Mouse (Mus musculus) embryonic facial prominence, embryonic 15.5 days (tissue): ENCODE data around the gene Ranbp2. TPM values are rescaled to one million over a fixed set of nuclear protein-coding genes. Genes with fewer than 3 reads are reported as not detected.

ENCODE experiments used
- ATAC-seq: fragments of 200-750 bp; cut with Nextera tagmentation; 2 replicates; pipeline ENCODE4 v1.8.0; 2017; ENCODE audit warnings: low read depth, moderate TSS enrichment; ENCODE audit not compliant: insufficient number of reproducible peaks, low FRiP score, low TSS enrichment
- H3K27ac ChIP-seq: fragments of 300-500 bp; sonication (generic); replicated peaks from 2 replicates; pipeline ENCODE4 v1.5.1; 2015; ENCODE audit warnings: mild to moderate bottlenecking, inconsistent platforms
- H3K27me3 ChIP-seq: fragments of 300-500 bp; sonication (generic); 2 replicates; pipeline ENCODE4 v1.6.1; 2015; ENCODE audit warnings: inconsistent platforms
- H3K36me3 ChIP-seq: fragments of 300-500 bp; sonication (generic); 2 replicates; pipeline ENCODE4 v1.6.1; 2015; ENCODE audit warnings: mild to moderate bottlenecking, inconsistent platforms
- H3K4me1 ChIP-seq: fragments of 300-500 bp; sonication (generic); 2 replicates; pipeline ENCODE4 v1.6.1; 2015; ENCODE audit warnings: inconsistent platforms
- H3K4me2 ChIP-seq: fragments of 300-500 bp; sonication (generic); replicated peaks from 2 replicates; pipeline ENCODE4 v1.6.1; 2015; ENCODE audit warnings: mild to moderate bottlenecking, inconsistent platforms
- H3K4me3 ChIP-seq: fragments of 300-500 bp; sonication (generic); replicated peaks from 2 replicates; pipeline ENCODE4 v1.5.1; 2015; ENCODE audit warnings: mild to moderate bottlenecking, inconsistent platforms
- H3K9ac ChIP-seq: fragments of 300-500 bp; sonication (generic); 2 replicates; pipeline ENCODE4 v1.6.1; 2015; ENCODE audit warnings: inconsistent platforms
- H3K9me3 ChIP-seq: fragments of 300-500 bp; sonication (generic); replicated peaks from 2 replicates; pipeline ENCODE4 v1.6.1; 2016; ENCODE audit warnings: inconsistent platforms
- WGBS: fragments of 180-500 bp; shearing (Covaris S2); methylation state at CpG from one replicate; pipeline ENCODE4 v1.1.7; 2015; 5-methylcytosine and 5-hydroxymethylcytosine counted together
- polyA plus RNA-seq: library from polyadenylated mRNA; unstranded; fragments of >200 nt; fragmentation: Nextera tagmentation; extraction: Ambion mirVana; gene quantifications from 2 replicates; pipeline ENCODE4 v1.2.1, GENCODE M21; 2015

Ranbp2 gene
- polyA plus RNA-seq, 1 experiment from 2014 or later, result 19.0 TPM

GRCm38 (mm10) chr10:58445850-58446249 is 870 bp upstream of the Ranbp2 start:
- no peaks in the 10 kb centered on the region for H3K27me3 ChIP-seq
- peaks cover 7% of the 10 kb centered on the region for H3K4me1 ChIP-seq
- whole genome bisulfite sequencing, result 11% methylated on average over 9 of the region's 9 CpGs
- H3K9ac ChIP-seq, result peak overlapping the region; percentile 90
- H3K9me3 ChIP-seq, result no peaks in the 10 kb centered on the region
- ATAC-seq, result no peak
- peak overlapping the region; percentile 88 for H3K4me3 ChIP-seq
- peak overlapping the region; percentile 96 for H3K27ac ChIP-seq
- H3K4me2 ChIP-seq, result peak overlapping the region; percentile 47
- H3K36me3 ChIP-seq, result no peaks in the 10 kb centered on the region

- 0% methylated on average over 25 of the region's 32 CpGs for WGBS
- H3K4me1 ChIP-seq, result peaks cover 7% of the 10 kb centered on the region
- peak overlapping the region; percentile 88 for H3K4me3 ChIP-seq
- H3K9ac ChIP-seq, result peak overlapping the region; percentile 90
- H3K27ac ChIP-seq, result peak overlapping the region; percentile 96
- H3K36me3 ChIP-seq, result no peaks in the 10 kb centered on the region
- peak overlapping the region; percentile 49 for H3K4me2 ChIP-seq
- ATAC-seq, result no peak; the same call in 1 of the 2 replicates
- no peaks in the 10 kb centered on the region for H3K27me3 ChIP-seq
- H3K9me3 ChIP-seq, result no peaks in the 10 kb centered on the region
Measured at GRCm38 (mm10) chr10:58447280-58447781, 611 bp downstream of the Ranbp2 start.

- no peak for ATAC-seq
- no peaks in the 10 kb centered on the region for H3K27me3 ChIP-seq
- no peak overlapping the region for H3K27ac ChIP-seq
- peaks cover 23% of the 10 kb centered on the region for H3K36me3 ChIP-seq
- H3K4me3 ChIP-seq, result no peak overlapping the region
- H3K9ac ChIP-seq, result no peak overlapping the region
- H3K4me2 ChIP-seq, result no peak overlapping the region
- H3K4me1 ChIP-seq, result no peaks in the 10 kb centered on the region
- H3K9me3 ChIP-seq, result no peaks in the 10 kb centered on the region
Measured at GRCm38 (mm10) chr10:58451575-58451974, 4.9 kb downstream of the Ranbp2 start.

GRCm38 (mm10) chr10:58452185-58452584 is 5.5 kb downstream of the Ranbp2 start:
- no peak for ATAC-seq
- Histone ChIP-seq H3K36me3 (peaks cover 24% of the 10 kb centered on the region), H3K9me3 (no peaks in the 10 kb centered on the region), H3K4me3 (no peak overlapping the region), H3K27ac (no peak overlapping the region), H3K4me1 (no peaks in the 10 kb centered on the region), H3K9ac (no peak overlapping the region), H3K4me2 (no peak overlapping the region), H3K27me3 (no peaks in the 10 kb centered on the region)
- 86% methylated on average over 1 of the region's 1 CpGs for WGBS

GRCm38 (mm10) chr10:58459896-58460295 is 13.2 kb downstream of the Ranbp2 start:
- H3K4me3 ChIP-seq, result no peak overlapping the region
- no peak overlapping the region for H3K4me2 ChIP-seq
- WGBS, result 97% methylated on average over 1 of the region's 1 CpGs
- H3K4me1 ChIP-seq, result no peaks in the 10 kb centered on the region
- no peak overlapping the region for H3K27ac ChIP-seq
- no peaks in the 10 kb centered on the region for H3K9me3 ChIP-seq
- no peak overlapping the region for H3K9ac ChIP-seq
- no peaks in the 10 kb centered on the region for H3K27me3 ChIP-seq
- ATAC-seq, result no peak; the same call in 1 of the 2 replicates
- H3K36me3 ChIP-seq, result peaks cover 58% of the 10 kb centered on the region

GRCm38 (mm10) chr10:58477086-58477755 is 30.5 kb downstream of the Ranbp2 start:
- H3K4me2 ChIP-seq, result no peak overlapping the region
- no peak overlapping the region for H3K9ac ChIP-seq
- H3K27me3 ChIP-seq, result no peaks in the 10 kb centered on the region
- no peaks in the 10 kb centered on the region for H3K4me1 ChIP-seq
- H3K4me3 ChIP-seq, result no peak overlapping the region
- no peak overlapping the region for H3K27ac ChIP-seq
- ATAC-seq, result no peak
- peaks cover 49% of the 10 kb centered on the region for H3K36me3 ChIP-seq
- H3K9me3 ChIP-seq, result no peaks in the 10 kb centered on the region
- 77% methylated on average over 5 of the region's 5 CpGs for WGBS

GRCm38 (mm10) chr10:58478071-58478578 is 31.4 kb downstream of the Ranbp2 start:
- 98% methylated on average over 2 of the region's 2 CpGs for WGBS

GRCm38 (mm10) chr10:58479954-58480490 is 33.3 kb downstream of the Ranbp2 start:
- Histone ChIP-seq H3K9ac (no peak overlapping the region), H3K4me2 (no peak overlapping the region), H3K27me3 (no peaks in the 10 kb centered on the region), H3K4me3 (no peak overlapping the region), H3K27ac (no peak overlapping the region), H3K9me3 (no peaks in the 10 kb centered on the region), H3K4me1 (no peaks in the 10 kb centered on the region), H3K36me3 (peaks cover 65% of the 10 kb centered on the region)
- WGBS, result 91% methylated on average over 4 of the region's 4 CpGs
- no peak for ATAC-seq

More at GRCm38 (mm10) chr10:58478071-58478578, 31.4 kb downstream of the Ranbp2 start:
- ATAC-seq, result no peak
- no peak overlapping the region for H3K4me2 ChIP-seq
- no peak overlapping the region for H3K9ac ChIP-seq
- H3K27ac ChIP-seq, result no peak overlapping the region
- no peaks in the 10 kb centered on the region for H3K9me3 ChIP-seq
- H3K27me3 ChIP-seq, result no peaks in the 10 kb centered on the region
- peaks cover 49% of the 10 kb centered on the region for H3K36me3 ChIP-seq
- no peaks in the 10 kb centered on the region for H3K4me1 ChIP-seq
- no peak overlapping the region for H3K4me3 ChIP-seq

- WGBS, result 86% methylated on average over 5 of the region's 5 CpGs
- H3K4me1 ChIP-seq, result no peaks in the 10 kb centered on the region
- no peak overlapping the region for H3K4me2 ChIP-seq
- no peak overlapping the region for H3K9ac ChIP-seq
- no peak overlapping the region for H3K4me3 ChIP-seq
- no peaks in the 10 kb centered on the region for H3K27me3 ChIP-seq
- H3K27ac ChIP-seq, result no peak overlapping the region
- H3K9me3 ChIP-seq, result no peaks in the 10 kb centered on the region
- ATAC-seq, result no peak
- peaks cover 44% of the 10 kb centered on the region for H3K36me3 ChIP-seq
Measured at GRCm38 (mm10) chr10:58491031-58491430, 44.3 kb downstream of the Ranbp2 start.

- no peaks in the 10 kb centered on the region for H3K27me3 ChIP-seq
- peaks cover 7% of the 10 kb centered on the region; the same call in 1 of the 2 replicates for H3K4me1 ChIP-seq
- H3K9ac ChIP-seq, result no peak overlapping the region
- H3K4me2 ChIP-seq, result no peak overlapping the region
- H3K27ac ChIP-seq, result no peak overlapping the region
- WGBS, result 88% methylated on average over 2 of the region's 2 CpGs
- no peak overlapping the region for H3K4me3 ChIP-seq
- no peaks in the 10 kb centered on the region for H3K9me3 ChIP-seq
- H3K36me3 ChIP-seq, result peaks cover 37% of the 10 kb centered on the region
- no peak for ATAC-seq
Measured at GRCm38 (mm10) chr10:58495637-58496036, 48.9 kb downstream of the Ranbp2 start.

GRCm38 (mm10) chr10:58496732-58497131 is 50.0 kb downstream of the Ranbp2 start:
- Histone ChIP-seq H3K27me3 (no peaks in the 10 kb centered on the region), H3K9ac (no peak overlapping the region), H3K9me3 (no peaks in the 10 kb centered on the region), H3K4me3 (peak overlapping the region; percentile 91), H3K27ac (peak overlapping the region; percentile 95; the same call in 1 of the 2 replicates), H3K4me1 (peaks cover 7% of the 10 kb centered on the region; the same call in 1 of the 2 replicates), H3K4me2 (peak overlapping the region; percentile 51), H3K36me3 (peaks cover 27% of the 10 kb centered on the region)
- ATAC-seq, result no peak
